Mouse (Mus musculus): ENCODE measurements around the gene Ano1. TPM values are rescaled to one million over a fixed set of nuclear protein-coding genes. Genes with fewer than 3 reads are reported as not detected.
A peak's percentile ranks its signal among the peaks of the same experiment; 100 is the strongest.

Ano1 gene
- total and polyA plus RNA-seq, 2 experiments from 2014 or later = 5.8 to 8.3 TPM

GRCm38 (mm10) chr7:144780190-144780589 lies 28.4 kb upstream of the Ano1 start:
- Histone ChIP-seq H3K9me3 (ENCODE audit: low read length) (no peaks in the 10 kb centered on the region), H3K9ac (replicated peaks; ENCODE audit: low read length) (no peak overlapping the region), H3K4me1 (ENCODE audit: insufficient read depth, low read length) (no peaks in the 10 kb centered on the region; the same call in 1 of the 2 replicates), H3K36me3 (ENCODE audit: insufficient read depth, low read length) (no peaks in the 10 kb centered on the region), H3K27me3 (ENCODE audit: insufficient read depth, low read length) (no peaks in the 10 kb centered on the region), H3K27ac (no peak overlapping the region), H3K4me3 (ENCODE audit: low read length) (no peak overlapping the region), H3K4me2 (ENCODE audit: low read depth, low read length) (no peak overlapping the region)
- WGBS = 86% methylated on average over 8 of the region's 8 CpGs
- DNase-seq (ENCODE audit: low spot score) (no peak), ATAC-seq (no peak)
- TF ChIP-seq CTCF (IDR thresholded peaks at IDR 0.05; ENCODE audit: low read depth) = no peak

- H3K4me3 ChIP-seq (ENCODE audit: low read length) = no peak overlapping the region
- ATAC-seq (no peak), DNase-seq (ENCODE audit: low spot score) (no peak)
- TF ChIP-seq CTCF (IDR thresholded peaks at IDR 0.05; ENCODE audit: low read depth) = no peak
- H3K27me3 ChIP-seq (ENCODE audit: insufficient read depth, low read length) = no peaks in the 10 kb centered on the region
- H3K27ac ChIP-seq = no peak overlapping the region
- H3K9me3 ChIP-seq (ENCODE audit: low read length) = no peaks in the 10 kb centered on the region
- H3K9ac ChIP-seq (replicated peaks; ENCODE audit: low read length) = no peak overlapping the region
- no peaks in the 10 kb centered on the region; the same call in 1 of the 2 replicates for H3K4me1 ChIP-seq (ENCODE audit: insufficient read depth, low read length)
- 91% methylated on average over 2 of the region's 2 CpGs for WGBS
- H3K4me2 ChIP-seq (ENCODE audit: low read depth, low read length) = no peak overlapping the region
- H3K36me3 ChIP-seq (ENCODE audit: insufficient read depth, low read length) = no peaks in the 10 kb centered on the region
These were observed 27.9 kb upstream of the Ano1 start for GRCm38 (mm10) chr7:144779691-144780090.

- TF ChIP-seq CTCF (IDR thresholded peaks at IDR 0.05; ENCODE audit: low read depth) = no peak
- H3K4me1 ChIP-seq (ENCODE audit: insufficient read depth, low read length) = no peaks in the 10 kb centered on the region; the same call in 1 of the 2 replicates
- no peaks in the 10 kb centered on the region for H3K9me3 ChIP-seq (ENCODE audit: low read length)
- no peaks in the 10 kb centered on the region for H3K27me3 ChIP-seq (ENCODE audit: insufficient read depth, low read length)
- WGBS = 30% methylated on average over 4 of the region's 4 CpGs
- H3K9ac ChIP-seq (replicated peaks; ENCODE audit: low read length) = no peak overlapping the region
- H3K4me2 ChIP-seq (ENCODE audit: low read depth, low read length) = no peak overlapping the region
- H3K36me3 ChIP-seq (ENCODE audit: insufficient read depth, low read length) = no peaks in the 10 kb centered on the region
- no peak overlapping the region for H3K27ac ChIP-seq
- DNase-seq (ENCODE audit: low spot score) (no peak), ATAC-seq (no peak)
- H3K4me3 ChIP-seq (ENCODE audit: low read length) = no peak overlapping the region
These were observed 26.0 kb upstream of the Ano1 start for GRCm38 (mm10) chr7:144777805-144778204.

- Histone ChIP-seq H3K27me3 (ENCODE audit: insufficient read depth, low read length) (no peaks in the 10 kb centered on the region), H3K4me1 (ENCODE audit: insufficient read depth, low read length) (no peaks in the 10 kb centered on the region), H3K9ac (replicated peaks; ENCODE audit: low read length) (no peak overlapping the region), H3K4me3 (ENCODE audit: low read length) (no peak overlapping the region), H3K4me2 (ENCODE audit: low read depth, low read length) (no peak overlapping the region), H3K27ac (no peak overlapping the region), H3K36me3 (ENCODE audit: insufficient read depth, low read length) (no peaks in the 10 kb centered on the region), H3K9me3 (ENCODE audit: low read length) (no peaks in the 10 kb centered on the region)
- DNase-seq (ENCODE audit: low spot score) (peak; percentile 88), ATAC-seq (peak; percentile 82)
- WGBS = 33% methylated on average over 6 of the region's 6 CpGs
- TF ChIP-seq CTCF (IDR thresholded peaks at IDR 0.05; ENCODE audit: low read depth) = peak; percentile 95
These were observed 24.2 kb upstream of the Ano1 start for GRCm38 (mm10) chr7:144775804-144776447.

- Histone ChIP-seq H3K4me3 (ENCODE audit: low read length) (no peak overlapping the region), H3K4me2 (ENCODE audit: low read depth, low read length) (no peak overlapping the region), H3K9me3 (ENCODE audit: low read length) (no peaks in the 10 kb centered on the region), H3K27ac (no peak overlapping the region), H3K27me3 (ENCODE audit: insufficient read depth, low read length) (no peaks in the 10 kb centered on the region), H3K9ac (replicated peaks; ENCODE audit: low read length) (no peak overlapping the region), H3K4me1 (ENCODE audit: insufficient read depth, low read length) (no peaks in the 10 kb centered on the region), H3K36me3 (ENCODE audit: insufficient read depth, low read length) (no peaks in the 10 kb centered on the region)
- no peak for ATAC-seq
- 71% methylated on average over 3 of the region's 3 CpGs for WGBS
- no peak for TF ChIP-seq CTCF (IDR thresholded peaks at IDR 0.05; ENCODE audit: low read depth)
- DNase-seq (ENCODE audit: low spot score) = no peak
These were observed 23.4 kb upstream of the Ano1 start for GRCm38 (mm10) chr7:144775214-144775613.

GRCm38 (mm10) chr7:144774283-144774682 lies 22.5 kb upstream of the Ano1 start:
- H3K27ac ChIP-seq = no peak overlapping the region
- DNase-seq (ENCODE audit: low spot score) (no peak), ATAC-seq (no peak)
- no peaks in the 10 kb centered on the region for H3K36me3 ChIP-seq (ENCODE audit: insufficient read depth, low read length)
- TF ChIP-seq CTCF (IDR thresholded peaks at IDR 0.05; ENCODE audit: low read depth) = no peak
- 82% methylated on average over 2 of the region's 2 CpGs for WGBS
- no peak overlapping the region for H3K4me2 ChIP-seq (ENCODE audit: low read depth, low read length)
- H3K4me1 ChIP-seq (ENCODE audit: insufficient read depth, low read length) = no peaks in the 10 kb centered on the region
- H3K9ac ChIP-seq (replicated peaks; ENCODE audit: low read length) = no peak overlapping the region
- no peaks in the 10 kb centered on the region for H3K27me3 ChIP-seq (ENCODE audit: insufficient read depth, low read length)
- no peaks in the 10 kb centered on the region for H3K9me3 ChIP-seq (ENCODE audit: low read length)
- no peak overlapping the region for H3K4me3 ChIP-seq (ENCODE audit: low read length)

GRCm38 (mm10) chr7:144770116-144770515 lies 18.3 kb upstream of the Ano1 start:
- H3K9me3 ChIP-seq (ENCODE audit: low read length) = no peaks in the 10 kb centered on the region
- ATAC-seq (no peak), DNase-seq (ENCODE audit: low spot score) (no peak)
- H3K27me3 ChIP-seq (ENCODE audit: insufficient read depth, low read length) = no peaks in the 10 kb centered on the region
- no peak for TF ChIP-seq CTCF (IDR thresholded peaks at IDR 0.05; ENCODE audit: low read depth)
- no peak overlapping the region for H3K9ac ChIP-seq (replicated peaks; ENCODE audit: low read length)
- H3K36me3 ChIP-seq (ENCODE audit: insufficient read depth, low read length) = no peaks in the 10 kb centered on the region
- H3K4me2 ChIP-seq (ENCODE audit: low read depth, low read length) = no peak overlapping the region
- WGBS = 34% methylated on average over 3 of the region's 3 CpGs
- no peak overlapping the region for H3K4me3 ChIP-seq (ENCODE audit: low read length)
- H3K4me1 ChIP-seq (ENCODE audit: insufficient read depth, low read length) = no peaks in the 10 kb centered on the region
- no peak overlapping the region for H3K27ac ChIP-seq

Data from hindbrain, postnatal 0 days (tissue).